Mouse (Mus musculus) MEL-GATA-1-ER (cell line): ENCODE data around the gene 4930404H24Rik.

Experiments
- DNase-seq: peaks from one replicate; pipeline ENCODE4 v3.0.0-alpha.2; 2012; ENCODE audit warnings: low read depth; ENCODE audit errors: extremely low read depth

4930404H24Rik gene

GRCm38 (mm10) chr2:153492573-153493392 lies at the start of gene 4930404H24Rik:
4930404H24Rik (plus strand) TSS chr2:153492790.
- DNase-seq, result no peak

GRCm38 (mm10) chr2:153443434-153444240 lies 49.0 kb upstream of the 4930404H24Rik start:
- DNase-seq, result no peak

- DNase-seq, result no peak
Observed at GRCm38 (mm10) chr2:153444254-153445136, 48.1 kb upstream of the 4930404H24Rik start.

- no peak for DNase-seq
Observed at GRCm38 (mm10) chr2:153445137-153446016, 47.2 kb upstream of the 4930404H24Rik start.

GRCm38 (mm10) chr2:153446017-153446408 lies 46.6 kb upstream of the 4930404H24Rik start:
- DNase-seq, result peak; percentile 49

- no peak for DNase-seq
Observed at GRCm38 (mm10) chr2:153446476-153446875, 46.1 kb upstream of the 4930404H24Rik start.

- no peak for DNase-seq
Observed at GRCm38 (mm10) chr2:153447719-153448118, 44.9 kb upstream of the 4930404H24Rik start.

- DNase-seq, result no peak
Observed at GRCm38 (mm10) chr2:153448519-153448918, 44.1 kb upstream of the 4930404H24Rik start.

- DNase-seq, result no peak
Observed at GRCm38 (mm10) chr2:153453961-153454759, 38.4 kb upstream of the 4930404H24Rik start.

- DNase-seq, result no peak
Observed at GRCm38 (mm10) chr2:153454841-153455506, 37.6 kb upstream of the 4930404H24Rik start.

- DNase-seq, result no peak
Observed at GRCm38 (mm10) chr2:153457467-153457866, 35.1 kb upstream of the 4930404H24Rik start.

GRCm38 (mm10) chr2:153458022-153458441 lies 34.6 kb upstream of the 4930404H24Rik start:
- no peak for DNase-seq

GRCm38 (mm10) chr2:153463257-153463656 lies 29.3 kb upstream of the 4930404H24Rik start:
- DNase-seq, result no peak

- DNase-seq, result no peak
Observed at GRCm38 (mm10) chr2:153467372-153467771, 25.2 kb upstream of the 4930404H24Rik start.

GRCm38 (mm10) chr2:153469317-153469716 lies 23.3 kb upstream of the 4930404H24Rik start:
- DNase-seq, result no peak

- DNase-seq, result no peak
Observed at GRCm38 (mm10) chr2:153469764-153470163, 22.8 kb upstream of the 4930404H24Rik start.

- no peak for DNase-seq
Observed at GRCm38 (mm10) chr2:153470983-153471382, 21.6 kb upstream of the 4930404H24Rik start.

GRCm38 (mm10) chr2:153475114-153476112 lies 17.2 kb upstream of the 4930404H24Rik start:
- DNase-seq, result no peak
